Mouse (Mus musculus) gastrocnemius, postnatal 4 days (tissue): ENCODE results near the gene Xntrpc. TPM values are rescaled to one million over a fixed set of nuclear protein-coding genes. Genes with fewer than 3 reads are reported as not detected.
"Not testable (repeated sequence)": the region's sequence is repeated elsewhere in the genome, so short reads cannot be mapped to it uniquely, and the experiment has no call there.

Experiments used
- DNase-seq, 2 experiments: peaks; one replicate each; pipeline ENCODE4 v3.0.0; 2021 to 2022; ENCODE audit warnings: low spot score in 2 of 2, mixed read lengths in 2 of 2
- long read RNA-seq, 2 experiments: library from polyadenylated mRNA; stranded (forward); transcript quantifications; one replicate each; pipeline ENCODE4 v2.0.0; 2021
- total RNA-seq, 2 experiments: library from RNA; stranded (reverse); gene quantifications; 2 replicates each; pipeline ENCODE4 v1.2.3; 2021

Gene Xntrpc
- 1 to 10 TPM; 1.4 to 2.6 TPM for total RNA-seq
- long read RNA-seq, experiment 1, partial matches to known transcripts: 1 of 2 reads
- long read RNA-seq, experiment 1, other reads (novel, unspliced or antisense): 1 of 2 reads
- long read RNA-seq, experiment 2, partial matches to known transcripts: 0 of 1 reads
- long read RNA-seq, experiment 2, other reads (novel, unspliced or antisense): 1 of 1 reads

DNA sequence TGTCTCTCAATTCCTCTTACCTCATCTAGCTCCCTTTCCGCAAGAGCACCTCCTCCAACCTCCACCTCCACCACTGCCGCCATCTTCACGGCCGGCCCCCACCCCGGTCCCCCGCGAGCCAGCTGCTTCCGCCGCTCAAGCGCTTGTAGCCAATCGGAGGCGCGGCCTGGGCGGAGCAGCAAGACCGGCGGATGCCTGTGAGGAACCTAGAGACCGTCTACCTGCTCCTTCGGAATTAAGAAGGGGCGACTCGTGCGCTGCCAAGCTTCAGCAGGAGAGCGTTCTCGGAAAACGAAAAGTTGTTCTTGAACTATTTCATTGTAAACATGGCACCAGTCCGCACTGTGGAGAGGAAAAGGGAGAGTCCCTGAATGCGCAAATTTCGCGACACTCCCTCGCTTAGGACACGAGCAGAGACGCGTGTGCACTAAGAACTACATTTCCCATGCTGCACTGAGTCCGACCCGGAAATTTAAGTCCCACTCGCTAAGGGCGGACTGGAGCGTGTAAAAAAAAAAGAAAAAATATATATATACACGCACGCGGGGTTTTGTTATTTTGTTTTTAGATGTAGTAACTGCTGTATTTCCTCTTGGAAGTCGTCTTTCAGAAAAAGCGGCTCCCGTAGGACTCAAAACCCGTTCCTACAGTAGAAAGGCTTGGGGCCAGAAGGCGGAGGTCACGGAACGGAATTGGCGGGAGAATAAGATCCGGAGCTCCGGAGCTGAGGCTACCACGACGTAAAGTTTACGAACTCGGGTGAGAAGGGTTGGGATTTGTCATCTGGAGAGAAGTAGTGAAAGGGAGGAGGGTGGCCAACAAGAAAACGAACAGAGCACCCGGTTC lies at the start of gene Xntrpc, which contains the start of the genes Rnf121 and Xndc1:
TSS of gene Xntrpc (plus strand) at position 668 of the 846 bp plus-strand sequence.
TSS of gene Rnf121 (minus strand) at position 424 of the 846 bp plus-strand sequence.
TSS of gene Xndc1 (plus strand) at position 466 of the 846 bp plus-strand sequence.
- DNase-seq: peak; percentile 87 to 94

- no peak for DNase-seq
These were observed 48.6 kb upstream of the Xntrpc start for GRCm38 (mm10) chr7:102016936-102017335.

- no peak for DNase-seq
These were observed 48.1 kb upstream of the Xntrpc start for GRCm38 (mm10) chr7:102017452-102017851.

- no peak for DNase-seq
These were observed 47.5 kb upstream of the Xntrpc start for GRCm38 (mm10) chr7:102018034-102018433.

DNA sequence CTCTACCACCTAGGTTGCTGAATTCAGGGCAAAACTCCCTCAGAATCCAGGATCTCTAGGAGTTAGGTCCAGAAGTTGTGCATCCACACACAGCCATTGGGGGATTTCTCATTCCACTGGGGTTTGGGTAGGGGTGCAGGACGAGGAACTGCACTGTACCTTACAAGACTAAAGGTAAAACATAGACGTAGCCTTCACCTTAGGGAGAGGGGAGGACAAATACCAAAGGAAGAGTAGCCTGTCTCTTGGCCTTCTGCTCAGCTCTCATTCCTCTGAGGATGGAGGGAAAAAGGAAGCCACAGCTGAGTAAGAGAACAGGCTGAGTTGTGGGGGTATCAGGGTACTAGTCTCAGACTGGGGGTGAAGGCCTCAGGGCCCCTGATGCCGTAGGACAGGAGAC lies 46.9 kb upstream of the Xntrpc start, which contains the start of gene Il18bp:
TSS of gene Il18bp (minus strand) at position 101 of the 400 bp plus-strand sequence.
- no peak for DNase-seq

DNA sequence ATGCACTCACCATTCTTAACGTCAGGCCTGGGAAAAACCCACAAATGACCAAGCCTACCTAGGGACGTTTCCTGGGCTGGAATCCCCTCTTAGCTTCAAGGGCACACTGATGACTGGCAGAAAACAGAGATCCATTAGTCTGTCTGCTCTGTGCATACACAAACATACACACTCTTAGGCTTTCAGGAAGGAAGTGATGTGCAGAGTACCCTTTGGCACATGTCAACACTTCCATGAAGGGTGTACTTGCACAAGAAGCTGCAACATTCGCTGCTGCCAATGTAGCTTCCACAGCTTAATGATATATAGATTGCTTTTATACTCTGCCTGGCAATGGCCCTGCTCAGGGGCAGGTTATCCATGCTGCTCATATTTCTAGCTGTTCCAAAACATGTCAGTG lies 46.2 kb upstream of the Xntrpc start:
- no peak for DNase-seq

GRCm38 (mm10) chr7:102020934-102021333 lies 44.6 kb upstream of the Xntrpc start:
- not testable (repeated sequence) for DNase-seq

DNA sequence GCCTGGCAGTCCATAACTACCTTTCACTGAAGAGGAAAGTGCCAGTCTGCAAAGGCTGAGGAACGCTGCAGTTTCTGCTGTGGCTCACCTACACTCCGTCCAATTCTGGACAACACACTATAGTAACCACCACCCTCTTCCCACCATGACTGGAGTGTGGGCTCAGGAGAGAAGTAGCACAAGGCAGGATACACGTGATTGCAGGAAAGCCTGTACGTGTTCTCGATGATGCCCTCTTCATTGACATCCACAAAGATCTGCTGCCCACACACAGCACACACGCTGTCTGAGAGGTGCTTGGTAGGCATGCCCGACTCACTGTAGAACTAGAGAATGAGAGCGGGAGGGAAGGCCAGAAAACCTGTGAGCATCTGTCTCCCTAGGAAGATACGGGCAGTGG lies 41.7 kb upstream of the Xntrpc start:
- DNase-seq: no peak

DNA sequence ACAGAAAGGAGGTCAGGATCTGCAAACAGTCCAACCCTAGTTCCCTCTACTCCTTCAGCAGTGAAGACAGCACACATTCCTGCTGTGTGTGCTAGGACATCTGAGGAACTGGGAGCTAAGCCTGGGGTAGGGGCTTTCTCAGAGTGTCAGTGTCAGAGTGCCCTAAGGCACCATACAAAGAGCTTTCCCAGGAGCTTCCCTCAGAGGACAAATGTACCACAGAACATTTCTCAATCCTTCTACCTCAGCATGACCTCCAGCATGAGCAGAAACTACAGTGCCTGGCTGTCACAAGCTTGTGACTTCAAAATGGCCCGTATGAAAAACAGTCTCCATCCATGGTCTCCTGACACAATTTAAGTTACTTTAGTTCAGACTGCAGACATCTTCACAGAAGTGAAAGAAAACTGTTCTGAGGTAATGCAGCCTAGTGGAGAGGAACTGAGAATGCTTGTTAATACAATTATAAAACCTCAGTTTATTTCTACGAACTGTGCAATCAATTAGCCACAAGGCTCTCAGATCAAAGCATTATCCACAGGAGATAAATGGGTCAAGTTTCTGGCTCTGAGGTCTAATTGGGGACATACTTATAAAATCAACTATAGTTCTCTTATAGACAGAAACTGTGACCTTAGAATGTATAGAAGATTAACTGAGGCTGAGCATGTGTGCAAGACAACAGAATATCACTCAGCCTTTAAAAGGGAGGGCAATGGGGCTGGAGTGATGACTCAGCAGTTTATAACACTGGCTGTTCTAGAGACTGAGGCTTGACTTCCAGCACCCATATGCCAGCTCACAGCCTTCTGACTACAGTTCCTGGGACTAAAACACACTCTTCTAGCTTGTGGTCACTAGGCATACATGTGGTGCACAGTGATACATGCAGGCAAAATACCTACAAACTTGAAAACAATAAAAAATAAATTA lies 40.1 kb upstream of the Xntrpc start:
- no peak for DNase-seq

DNA sequence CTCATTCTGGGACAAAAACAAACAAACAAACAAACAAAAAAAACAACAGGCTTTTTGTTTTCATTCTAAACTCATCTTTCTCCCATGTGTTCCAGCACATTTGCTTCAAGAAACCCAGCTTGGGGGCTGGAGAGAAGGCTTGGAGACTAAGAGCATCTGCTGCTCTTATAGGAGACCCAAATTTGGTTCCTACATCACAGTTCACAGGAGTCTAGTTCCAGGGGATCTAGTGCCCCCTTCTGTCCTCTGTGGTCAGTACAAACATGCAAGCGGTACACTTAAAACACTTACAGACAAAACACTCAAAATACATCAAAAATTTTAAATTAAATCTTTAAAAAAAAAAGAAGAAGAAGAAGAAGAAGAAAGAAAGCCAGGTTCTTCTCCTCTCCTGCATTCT lies 30.6 kb upstream of the Xntrpc start:
- DNase-seq: no peak

GRCm38 (mm10) chr7:102035534-102035933 lies 30.0 kb upstream of the Xntrpc start:
- no peak for DNase-seq

DNA sequence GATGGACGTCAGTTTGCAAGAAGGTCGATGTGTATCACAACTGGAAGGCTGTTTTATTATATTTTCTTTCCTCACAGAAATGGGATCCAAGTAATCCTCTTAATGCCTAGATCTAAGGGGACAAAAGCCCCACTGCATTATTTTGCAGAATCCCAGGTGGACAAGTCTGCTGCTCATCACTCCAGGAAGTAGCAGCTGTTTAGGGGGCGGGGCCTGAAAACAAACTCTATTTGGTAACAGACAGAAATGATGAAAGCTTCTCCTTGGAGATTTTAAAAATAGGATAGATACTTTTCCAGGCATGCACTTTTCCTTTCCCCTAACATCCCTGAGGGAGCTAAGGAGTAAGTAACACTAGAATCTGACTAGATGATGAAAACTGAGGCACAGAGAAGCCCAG lies 28.2 kb upstream of the Xntrpc start:
- no peak for DNase-seq

DNA sequence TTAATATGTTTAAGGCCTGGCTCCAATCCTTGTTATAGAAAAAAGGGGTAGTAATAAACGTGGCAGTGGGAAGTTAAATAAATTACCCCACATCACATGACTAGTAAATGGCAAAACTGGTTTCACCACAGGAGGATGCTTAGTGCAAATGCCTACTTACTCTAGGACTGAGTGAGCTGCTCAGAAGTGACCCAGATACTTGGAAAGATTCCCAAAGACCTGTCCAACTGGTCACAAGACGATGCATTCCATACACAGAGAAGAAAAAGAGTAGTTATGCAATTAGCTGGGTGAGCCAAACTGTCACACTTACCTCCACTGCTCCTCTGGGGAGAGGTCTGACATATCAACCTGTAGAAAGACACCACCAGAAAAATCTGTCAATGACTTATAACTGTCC lies 23.2 kb upstream of the Xntrpc start:
- no peak for DNase-seq

DNA sequence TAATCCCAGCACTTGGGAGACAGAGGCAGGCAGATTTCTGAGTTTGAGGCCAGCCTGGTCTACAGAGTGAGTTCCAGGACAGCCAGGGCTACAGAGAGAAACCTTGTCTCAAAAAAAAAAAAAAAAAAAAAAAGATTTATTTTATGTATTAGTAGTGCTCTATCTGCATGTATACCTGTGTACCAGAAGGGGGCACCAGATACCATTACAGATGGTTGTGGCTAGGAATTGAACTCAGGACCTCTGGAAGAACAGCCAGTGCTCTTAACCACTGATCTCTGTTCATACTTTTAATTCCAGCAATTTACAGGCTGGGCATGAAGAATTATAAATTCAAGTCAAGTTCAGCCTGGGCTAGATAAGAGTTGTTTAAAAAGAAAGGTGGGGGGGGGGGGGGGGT lies 17.0 kb upstream of the Xntrpc start:
- not testable (repeated sequence) for DNase-seq

GRCm38 (mm10) chr7:102061353-102061752 lies 4.2 kb upstream of the Xntrpc start:
- no peak for DNase-seq

GRCm38 (mm10) chr7:102062203-102062602 lies 3.3 kb upstream of the Xntrpc start:
- DNase-seq: no peak

GRCm38 (mm10) chr7:102063891-102064290 lies 1.6 kb upstream of the Xntrpc start:
- DNase-seq: no peak

- DNase-seq: no peak
These were observed 863 bp upstream of the Xntrpc start for GRCm38 (mm10) chr7:102064655-102065045.

DNA sequence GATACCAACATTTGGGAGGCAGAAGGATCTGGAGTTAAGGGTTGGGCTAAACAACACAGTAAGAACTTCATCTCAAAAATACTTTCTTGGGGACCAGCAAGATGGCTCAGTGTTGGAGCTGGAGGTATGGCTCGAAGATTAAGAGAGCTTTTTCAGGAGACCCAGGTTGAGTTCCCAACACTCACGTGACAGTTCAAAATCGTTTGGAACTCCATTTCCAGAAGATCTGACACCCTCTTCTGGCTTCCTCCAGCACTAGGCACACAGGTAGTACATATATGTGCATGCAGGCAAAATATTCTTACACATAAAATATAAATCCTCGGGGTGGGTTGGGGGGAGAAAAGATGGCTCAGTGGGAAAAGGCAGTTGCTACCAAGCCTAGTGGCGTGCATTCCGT lies 850 bp downstream of the Xntrpc start:
- no peak for DNase-seq

GRCm38 (mm10) chr7:102076714-102077296 lies 11.3 kb downstream of the Xntrpc start:
- DNase-seq: no peak

DNA sequence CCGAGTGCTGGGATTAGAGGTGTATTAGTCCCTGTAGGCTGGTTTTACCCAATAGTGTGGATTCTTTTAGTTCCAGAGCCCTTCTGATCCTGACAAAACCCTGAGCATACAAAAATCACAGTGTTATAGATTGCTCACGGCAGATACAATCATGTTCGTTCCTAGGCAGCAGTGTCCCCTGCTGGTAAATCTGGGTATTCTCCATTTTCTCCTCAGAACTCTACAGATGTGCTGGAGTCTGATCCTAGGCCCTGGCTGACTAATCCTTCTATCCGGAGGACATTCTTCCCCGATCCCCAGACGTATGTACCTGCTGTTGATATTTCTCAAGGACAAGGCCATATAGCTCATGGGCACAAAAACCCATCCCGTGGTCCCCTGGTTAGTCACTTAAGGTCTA lies 13.0 kb downstream of the Xntrpc start:
- peak in 1 of 2 experiments; percentile 31 for DNase-seq
